Mouse (Mus musculus) bone marrow macrophage, adult 2 months (primary cell): Measurements from ENCODE around the gene Tesmin. TPM values are rescaled to one million over a fixed set of nuclear protein-coding genes. Genes with fewer than 3 reads are reported as not detected.

Experiments
- H3K27ac ChIP-seq: 2 replicates; pipeline ENCODE4 v1.5.1; 2012; ENCODE audit warnings: low read depth, low read length; ENCODE audit not compliant: insufficient read depth
- H3K4me1 ChIP-seq: 2 replicates; pipeline ENCODE4 v1.6.1; 2012; ENCODE audit warnings: low read length; ENCODE audit not compliant: control insufficient read depth, insufficient read depth
- H3K4me3 ChIP-seq: 2 replicates; pipeline ENCODE4 v1.5.1; 2012; ENCODE audit warnings: mild to moderate bottlenecking, low read length, moderate library complexity; ENCODE audit not compliant: insufficient read depth
- CTCF ChIP-seq: IDR thresholded peaks from 2 replicates; pipeline ENCODE4 v1.5.1; 2012; ENCODE audit warnings: low read depth, mild to moderate bottlenecking, low read length, moderate library complexity
- POLR2A ChIP-seq: IDR thresholded peaks from 2 replicates; pipeline ENCODE4 v1.6.1; 2012; ENCODE audit warnings: mild to moderate bottlenecking, low read depth, low read length, borderline replicate concordance
- polyA plus RNA-seq: library from polyadenylated mRNA; stranded (reverse); fragments of >200 nt; gene quantifications from 2 replicates; pipeline ENCODE4 v1.2.4, GENCODE M21; 2012; ENCODE audit not compliant: missing spikeins, insufficient read depth, insufficient read length

Tesmin gene
- polyA plus RNA-seq, 1 experiment, result 0.97 TPM

DNA sequence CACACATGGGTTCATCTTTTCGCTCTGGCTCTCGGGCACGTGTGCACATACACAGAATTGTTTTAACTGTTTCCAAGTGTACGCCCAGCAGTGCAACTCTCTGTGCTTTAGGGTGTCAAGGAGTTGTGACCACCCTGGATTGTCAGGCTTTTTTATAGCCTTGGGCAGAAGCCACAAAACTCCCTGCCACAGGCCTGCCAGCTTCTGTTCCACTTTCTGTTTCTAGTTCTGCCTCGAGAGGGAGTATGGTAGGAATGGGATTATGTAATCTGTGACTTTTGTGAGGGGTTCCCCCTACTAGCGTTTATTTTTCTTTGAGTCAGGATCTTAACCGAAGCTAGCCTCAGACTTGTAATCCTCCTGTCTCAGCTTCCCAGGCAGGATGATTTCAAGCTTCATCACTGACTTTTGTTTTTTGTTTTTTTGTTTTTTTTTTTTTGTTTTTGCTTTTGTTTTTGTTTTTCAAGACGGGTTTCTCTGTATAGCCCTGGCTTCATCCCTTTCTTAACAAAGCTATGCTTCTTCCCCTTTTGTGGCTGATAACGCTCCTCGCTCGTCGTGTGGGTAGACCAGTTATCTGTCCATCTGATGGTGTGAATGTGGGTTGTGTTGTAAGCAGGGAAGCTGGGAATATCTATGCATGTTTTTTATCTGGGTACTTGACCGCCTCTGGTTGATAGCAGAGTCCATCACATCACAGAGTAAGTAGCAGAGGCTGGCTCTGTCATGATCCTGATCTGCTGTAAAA, 28.6 kb upstream of the Tesmin start:
- Histone ChIP-seq H3K4me1 (peaks cover 13% of the 10 kb centered on the region), H3K4me3 (peak overlapping the region; percentile 57), H3K27ac (peak overlapping the region; percentile 68)
- no peak for TF ChIP-seq CTCF
- TF ChIP-seq POLR2A, result no peak

GRCm38 (mm10) chr19:3363510-3363909, 25.1 kb upstream of the Tesmin start:
- Histone ChIP-seq H3K4me1 (peaks cover 13% of the 10 kb centered on the region), H3K4me3 (no peak overlapping the region), H3K27ac (no peak overlapping the region)
- TF ChIP-seq POLR2A, result no peak
- TF ChIP-seq CTCF, result no peak

DNA sequence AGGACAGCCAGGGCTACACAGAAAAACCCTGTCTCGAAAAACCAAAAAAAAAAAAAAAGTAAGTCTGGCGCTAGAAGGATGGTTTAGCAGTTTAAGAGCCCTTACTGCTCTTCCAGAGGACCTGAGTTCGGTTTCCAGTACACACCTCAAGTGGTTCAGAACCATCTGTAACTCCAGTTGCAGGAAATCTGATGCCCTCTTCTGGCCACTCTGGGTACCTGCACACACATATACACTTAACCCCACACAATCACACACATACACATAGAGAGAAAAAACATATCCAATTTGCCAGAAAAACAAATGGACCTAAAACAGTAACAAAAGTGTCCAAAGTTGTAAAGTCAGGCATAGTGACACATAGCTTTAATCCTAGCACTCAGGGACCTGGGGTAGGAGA, 23.6 kb upstream of the Tesmin start:
- H3K27ac ChIP-seq, result no peak overlapping the region
- no peak for TF ChIP-seq CTCF
- no peak for TF ChIP-seq POLR2A

DNA sequence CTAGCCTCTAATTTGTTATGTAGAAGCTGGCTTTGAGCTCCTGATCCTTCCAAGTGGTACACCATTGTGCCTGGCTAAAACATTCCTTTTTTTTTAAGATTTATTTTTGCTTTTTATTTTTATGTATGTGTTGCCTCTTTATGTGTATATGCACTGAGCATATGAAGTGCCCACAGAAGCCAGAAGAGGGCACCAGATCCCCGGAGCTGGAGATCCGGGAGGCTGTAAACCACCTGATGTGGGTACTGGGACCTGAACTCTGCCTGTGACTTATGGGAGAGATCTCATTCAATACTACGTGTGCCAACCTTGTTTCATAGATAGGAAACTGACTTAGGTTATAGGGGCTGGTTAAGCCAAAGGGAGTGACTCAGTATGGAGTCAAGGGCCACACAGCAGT, 20.4 kb upstream of the Tesmin start:
- Histone ChIP-seq H3K4me1 (no peaks in the 10 kb centered on the region), H3K27ac (no peak overlapping the region), H3K4me3 (no peak overlapping the region)
- no peak for TF ChIP-seq POLR2A
- TF ChIP-seq CTCF, result no peak

More for the DNA sequence above, 23.6 kb upstream of the Tesmin start:
- Histone ChIP-seq H3K4me3 (no peak overlapping the region), H3K4me1 (peaks cover 7% of the 10 kb centered on the region)

DNA sequence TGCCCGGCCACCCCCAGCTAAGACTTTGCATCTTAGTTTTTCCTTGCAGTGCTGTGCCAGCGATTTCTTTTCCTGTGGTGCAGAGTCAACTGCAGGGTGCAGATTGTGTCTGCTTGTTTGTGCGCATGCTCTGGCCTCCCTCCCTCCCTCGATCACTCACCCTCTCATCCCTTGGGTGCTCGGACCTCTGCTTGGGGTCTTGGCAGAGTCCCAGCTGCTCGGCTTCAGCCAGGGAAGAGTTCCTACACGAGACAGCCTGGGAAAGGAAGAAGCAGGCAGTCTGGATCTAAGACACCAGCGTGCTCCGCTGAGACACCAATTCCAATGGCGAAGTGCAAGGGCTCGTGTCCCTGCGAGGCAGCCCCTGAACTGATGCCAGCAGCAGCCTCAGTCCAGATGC, 15.3 kb upstream of the Tesmin start:
- no peak overlapping the region for H3K27ac ChIP-seq
- no peak for TF ChIP-seq CTCF
- TF ChIP-seq POLR2A, result no peak
- peaks cover 32% of the 10 kb centered on the region for H3K4me1 ChIP-seq
- H3K4me3 ChIP-seq, result no peak overlapping the region

DNA sequence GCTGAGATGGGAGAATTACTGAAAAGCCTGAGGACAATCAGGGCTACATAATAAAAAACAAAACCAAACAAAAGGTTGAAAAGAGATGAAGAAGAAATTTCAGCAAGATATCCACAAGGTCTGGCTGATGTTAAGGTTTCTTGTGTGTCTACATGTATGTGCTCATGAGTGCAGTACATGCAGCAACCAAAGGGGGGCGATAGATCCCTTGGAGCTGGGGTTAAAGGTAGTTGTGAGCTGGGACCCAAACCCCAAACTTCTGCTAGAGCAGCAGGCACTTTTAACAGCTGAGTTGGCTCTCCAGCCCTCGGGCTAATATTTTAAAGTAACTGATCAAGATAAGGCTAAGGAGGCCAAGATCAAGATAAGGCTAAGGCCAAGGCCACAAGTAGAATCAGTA, 14.6 kb upstream of the Tesmin start:
- Histone ChIP-seq H3K4me1 (peaks cover 36% of the 10 kb centered on the region), H3K4me3 (no peak overlapping the region), H3K27ac (no peak overlapping the region)
- TF ChIP-seq POLR2A, result no peak
- TF ChIP-seq CTCF, result peak; percentile 18; the same call in 1 of the 2 replicates

GRCm38 (mm10) chr19:3375945-3376495, 12.6 kb upstream of the Tesmin start:
- TF ChIP-seq CTCF, result no peak
- no peak for TF ChIP-seq POLR2A
- H3K4me3 ChIP-seq, result no peak overlapping the region
- H3K4me1 ChIP-seq, result peaks cover 50% of the 10 kb centered on the region
- H3K27ac ChIP-seq, result peak overlapping the region; percentile 90

GRCm38 (mm10) chr19:3376966-3377715, 11.5 kb upstream of the Tesmin start:
- no peak for TF ChIP-seq CTCF
- no peak for TF ChIP-seq POLR2A
- peak overlapping the region; percentile 17; the same call in 1 of the 2 replicates for H3K4me3 ChIP-seq
- peaks cover 56% of the 10 kb centered on the region for H3K4me1 ChIP-seq
- peak overlapping the region; percentile 90 for H3K27ac ChIP-seq

DNA sequence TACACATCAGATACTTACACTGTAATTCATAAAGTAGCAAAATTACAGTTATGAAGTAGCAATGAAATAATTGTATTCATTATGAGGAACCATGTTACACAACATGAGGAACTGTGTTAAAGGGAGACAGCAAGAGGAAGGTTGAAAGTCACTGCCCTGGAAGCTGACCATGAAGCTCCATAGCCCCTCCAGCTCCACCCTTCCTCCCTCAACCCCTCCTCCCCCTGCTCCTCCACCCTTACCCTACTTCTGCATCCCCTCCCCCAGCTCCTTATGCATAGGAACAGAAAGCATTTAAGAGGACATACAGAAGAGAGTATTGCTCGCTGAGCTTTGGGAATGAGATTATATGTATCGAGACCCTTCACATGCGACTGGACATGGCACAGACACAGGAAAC, 10.0 kb upstream of the Tesmin start:
- peak overlapping the region; percentile 90 for H3K27ac ChIP-seq
- TF ChIP-seq POLR2A (no peak), CTCF (no peak)
- H3K4me1 ChIP-seq, result peaks cover 56% of the 10 kb centered on the region
- H3K4me3 ChIP-seq, result no peak overlapping the region; the same call in 1 of the 2 replicates

DNA sequence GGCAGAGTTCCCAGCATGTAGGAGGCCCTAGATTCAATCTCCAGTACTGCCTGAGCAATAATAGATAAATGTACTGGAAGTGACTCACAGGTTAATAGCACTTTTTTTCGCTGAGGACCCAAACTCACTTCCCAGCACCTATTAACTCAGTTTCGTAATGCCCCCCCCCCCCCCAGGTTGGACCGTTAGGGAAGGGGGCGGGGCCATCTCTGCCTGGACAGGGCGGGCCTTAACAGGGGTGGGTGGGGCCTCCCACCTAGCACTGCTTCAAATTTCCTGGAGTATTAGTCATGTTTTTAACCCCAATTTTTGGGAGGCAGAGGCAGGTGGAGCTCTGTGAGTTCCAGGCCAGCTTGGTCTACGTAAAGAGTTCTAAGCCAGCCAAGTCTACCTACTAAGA, 596 bp upstream of the Tesmin start:
- TF ChIP-seq CTCF (no peak), POLR2A (no peak)
- H3K27ac ChIP-seq, result no peak overlapping the region
- no peak overlapping the region for H3K4me3 ChIP-seq
- peaks cover 13% of the 10 kb centered on the region for H3K4me1 ChIP-seq
